Mouse (Mus musculus) hindbrain, embryonic 10.5 days (tissue): ENCODE data around the gene Vmn1r85. TPM values are rescaled to one million over a fixed set of nuclear protein-coding genes. Genes with fewer than 3 reads are reported as not detected.
A peak's percentile ranks its signal among the peaks of the same experiment; 100 is the strongest.

ENCODE experiments used
- DNase-seq: peaks from one replicate; pipeline ENCODE4 v3.0.0-alpha.2; 2017; ENCODE audit warnings: low spot score
- H3K27ac ChIP-seq: fragments of 300-500 bp; sonication (generic); 2 replicates; pipeline ENCODE4 v1.5.1; 2016; ENCODE audit warnings: mild to moderate bottlenecking, moderate library complexity
- H3K27me3 ChIP-seq: fragments of 300-500 bp; sonication (generic); 2 replicates; pipeline ENCODE4 v1.6.1; 2016; ENCODE audit warnings: mild to moderate bottlenecking; ENCODE audit not compliant: poor library complexity, insufficient read depth, severe bottlenecking
- H3K36me3 ChIP-seq: fragments of 300-500 bp; sonication (generic); 2 replicates; pipeline ENCODE4 v1.6.1; 2016; ENCODE audit warnings: mild to moderate bottlenecking, moderate library complexity
- H3K4me1 ChIP-seq: fragments of 300-500 bp; sonication (generic); replicated peaks from 2 replicates; pipeline ENCODE4 v1.6.1; 2016; ENCODE audit warnings: mild to moderate bottlenecking
- H3K4me3 ChIP-seq: fragments of 300-500 bp; sonication (generic); 2 replicates; pipeline ENCODE4 v1.5.1; 2016; ENCODE audit warnings: mild to moderate bottlenecking, moderate library complexity
- H3K9me3 ChIP-seq: fragments of 300-500 bp; sonication (generic); 2 replicates; pipeline ENCODE4 v1.6.1; 2016; ENCODE audit warnings: mild to moderate bottlenecking, moderate library complexity
- WGBS: fragments of 180-500 bp; shearing (Covaris S2); methylation state at CpG from one replicate; pipeline ENCODE4 v1.1.7; 2016; 5-methylcytosine and 5-hydroxymethylcytosine counted together
- polyA plus RNA-seq: library from polyadenylated mRNA; unstranded; fragments of >200 nt; fragmentation: Nextera tagmentation; extraction: Ambion mirVana; gene quantifications from 2 replicates; pipeline ENCODE4 v1.2.1, GENCODE M21; 2016

The Vmn1r85 gene
- polyA plus RNA-seq, 1 experiment from 2014 or later, result not detected

- H3K4me3 ChIP-seq, result no peak overlapping the region
- peaks cover 10% of the 10 kb centered on the region for H3K4me1 ChIP-seq
- H3K27ac ChIP-seq, result no peak overlapping the region
- 90% methylated on average over 13 of the region's 13 CpGs for WGBS
- no peaks in the 10 kb centered on the region for H3K9me3 ChIP-seq
- no peak for DNase-seq
- no peaks in the 10 kb centered on the region for H3K36me3 ChIP-seq
- no peaks in the 10 kb centered on the region for H3K27me3 ChIP-seq
Observed at GRCm38 (mm10) chr7:13053001-13053400, 42.0 kb downstream of the Vmn1r85 start.

- DNase-seq, result peak; percentile 59
Observed at GRCm38 (mm10) chr7:13046084-13046483, 48.9 kb downstream of the Vmn1r85 start.

GRCm38 (mm10) chr7:13044254-13044625, 50.7 kb downstream of the Vmn1r85 start:
- Histone ChIP-seq H3K27ac (peak overlapping the region; percentile 66; the same call in 1 of the 2 replicates), H3K9me3 (peaks cover 13% of the 10 kb centered on the region), H3K4me1 (peaks cover 19% of the 10 kb centered on the region), H3K27me3 (peaks cover 55% of the 10 kb centered on the region), H3K4me3 (peak overlapping the region; percentile 62), H3K36me3 (no peaks in the 10 kb centered on the region)
- WGBS, result 3% methylated on average over 23 of the region's 23 CpGs
- DNase-seq, result no peak

More at GRCm38 (mm10) chr7:13046084-13046483, 48.9 kb downstream of the Vmn1r85 start:
- Histone ChIP-seq H3K4me1 (peaks cover 18% of the 10 kb centered on the region), H3K27ac (no peak overlapping the region), H3K27me3 (peaks cover 49% of the 10 kb centered on the region), H3K36me3 (no peaks in the 10 kb centered on the region), H3K9me3 (peaks cover 13% of the 10 kb centered on the region), H3K4me3 (no peak overlapping the region)
- WGBS, result 18% methylated on average over 2 of the region's 2 CpGs

GRCm38 (mm10) chr7:13043445-13044253, 51.3 kb downstream of the Vmn1r85 start:
- WGBS, result 5% methylated on average over 88 of the region's 88 CpGs
- H3K9me3 ChIP-seq, result peaks cover 13% of the 10 kb centered on the region
- H3K36me3 ChIP-seq, result no peaks in the 10 kb centered on the region
- H3K27me3 ChIP-seq, result peaks cover 55% of the 10 kb centered on the region
- peak overlapping the region; percentile 62 for H3K4me3 ChIP-seq
- DNase-seq, result peak; percentile 65
- peak overlapping the region; percentile 66; the same call in 1 of the 2 replicates for H3K27ac ChIP-seq
- H3K4me1 ChIP-seq, result peaks cover 25% of the 10 kb centered on the region

GRCm38 (mm10) chr7:13043120-13043444, 51.9 kb downstream of the Vmn1r85 start:
- Histone ChIP-seq H3K27ac (no peak overlapping the region), H3K27me3 (peaks cover 55% of the 10 kb centered on the region), H3K9me3 (peaks cover 13% of the 10 kb centered on the region), H3K36me3 (no peaks in the 10 kb centered on the region), H3K4me1 (peaks cover 29% of the 10 kb centered on the region), H3K4me3 (peak overlapping the region; percentile 62)
- no peak for DNase-seq
- WGBS, result 37% methylated on average over 16 of the region's 16 CpGs

GRCm38 (mm10) chr7:13042511-13042910, 52.5 kb downstream of the Vmn1r85 start:
- no peak for DNase-seq
- no peak overlapping the region for H3K27ac ChIP-seq
- H3K4me1 ChIP-seq, result peaks cover 29% of the 10 kb centered on the region
- peaks cover 16% of the 10 kb centered on the region for H3K9me3 ChIP-seq
- H3K36me3 ChIP-seq, result no peaks in the 10 kb centered on the region
- 0 out of 2 replicates have a peak overlapping the region, but pooled peaks have one; percentile 62 for H3K4me3 ChIP-seq
- peaks cover 55% of the 10 kb centered on the region for H3K27me3 ChIP-seq
- WGBS, result 75% methylated on average over 6 of the region's 6 CpGs

GRCm38 (mm10) chr7:13041256-13041655, 53.7 kb downstream of the Vmn1r85 start:
- Histone ChIP-seq H3K36me3 (peaks cover 6% of the 10 kb centered on the region), H3K4me3 (no peak overlapping the region), H3K4me1 (peaks cover 38% of the 10 kb centered on the region), H3K27me3 (peaks cover 55% of the 10 kb centered on the region), H3K9me3 (peaks cover 16% of the 10 kb centered on the region), H3K27ac (no peak overlapping the region)
- WGBS, result 78% methylated on average over 1 of the region's 1 CpGs
- no peak for DNase-seq

GRCm38 (mm10) chr7:13039181-13039580, 55.8 kb downstream of the Vmn1r85 start:
- H3K4me1 ChIP-seq, result peaks cover 50% of the 10 kb centered on the region

GRCm38 (mm10) chr7:13038621-13039169, 56.3 kb downstream of the Vmn1r85 start:
- peaks cover 50% of the 10 kb centered on the region for H3K4me1 ChIP-seq
- H3K36me3 ChIP-seq, result peaks cover 22% of the 10 kb centered on the region
- peak overlapping the region; percentile 100 for H3K27ac ChIP-seq
- H3K9me3 ChIP-seq, result peaks cover 12% of the 10 kb centered on the region
- peak overlapping the region; percentile 79 for H3K4me3 ChIP-seq
- H3K27me3 ChIP-seq, result peaks cover 32% of the 10 kb centered on the region
- 25% methylated on average over 15 of the region's 15 CpGs for WGBS
- DNase-seq, result no peak

More at GRCm38 (mm10) chr7:13039181-13039580, 55.8 kb downstream of the Vmn1r85 start:
- Histone ChIP-seq H3K27ac (peak overlapping the region; percentile 100), H3K4me3 (peak overlapping the region; percentile 79), H3K36me3 (peaks cover 22% of the 10 kb centered on the region), H3K9me3 (peaks cover 12% of the 10 kb centered on the region), H3K27me3 (peaks cover 37% of the 10 kb centered on the region)
- WGBS, result 91% methylated on average over 1 of the region's 1 CpGs
- no peak for DNase-seq

GRCm38 (mm10) chr7:13037901-13038555, 56.9 kb downstream of the Vmn1r85 start, which contains the start of gene Ube2m:
Gene Ube2m (minus strand): TSS chr7:13038275.
- Histone ChIP-seq H3K36me3 (peaks cover 27% of the 10 kb centered on the region), H3K9me3 (peaks cover 6% of the 10 kb centered on the region), H3K4me1 (peaks cover 50% of the 10 kb centered on the region), H3K27ac (peak within 1 kb of the TSS; percentile 100), H3K27me3 (peaks cover 26% of the 10 kb centered on the region), H3K4me3 (peak within 1 kb of the TSS; percentile 79)
- DNase-seq, result peak; percentile 99
- WGBS, result under 1% methylated on average over 65 of the region's 65 CpGs

- WGBS, result under 1% methylated on average over 32 of the region's 33 CpGs
- no peak for DNase-seq
- H3K9me3 ChIP-seq, result peaks cover 3% of the 10 kb centered on the region; the same call in 1 of the 2 replicates
- peak overlapping the region; percentile 100 for H3K27ac ChIP-seq
- H3K27me3 ChIP-seq, result peaks cover 19% of the 10 kb centered on the region
- H3K4me3 ChIP-seq, result peak overlapping the region; percentile 79
- H3K4me1 ChIP-seq, result peaks cover 57% of the 10 kb centered on the region
- peaks cover 34% of the 10 kb centered on the region for H3K36me3 ChIP-seq
Observed at GRCm38 (mm10) chr7:13037366-13037765, 57.6 kb downstream of the Vmn1r85 start.

- Histone ChIP-seq H3K27me3 (peaks cover 14% of the 10 kb centered on the region), H3K27ac (peak overlapping the region; percentile 100), H3K4me3 (peak overlapping the region; percentile 79), H3K9me3 (peaks cover 3% of the 10 kb centered on the region; the same call in 1 of the 2 replicates), H3K36me3 (peaks cover 39% of the 10 kb centered on the region), H3K4me1 (peaks cover 61% of the 10 kb centered on the region)
- 47% methylated on average over 4 of the region's 4 CpGs for whole genome bisulfite sequencing
- no peak for DNase-seq
Observed at GRCm38 (mm10) chr7:13036806-13037205, 58.2 kb downstream of the Vmn1r85 start.
